Mouse (Mus musculus) G1E (cell line): Measurements from ENCODE around the gene Mnat1. TPM values are rescaled to one million over a fixed set of nuclear protein-coding genes. Genes with fewer than 3 reads are reported as not detected.
"Not testable (repeated sequence)": the region's sequence is repeated elsewhere in the genome, so short reads cannot be mapped to it uniquely, and the experiment has no call there.

Source experiments
- ATAC-seq: 2 replicates; pipeline ENCODE4 v1.8.0; 2016; ENCODE audit warnings: mild to moderate bottlenecking; ENCODE audit not compliant: insufficient number of reproducible peaks, poor library complexity, low FRiP score, severe bottlenecking; ENCODE audit errors: extremely low read depth
- DNase-seq: peaks from one replicate; pipeline ENCODE4 v3.0.0; 2012; ENCODE audit warnings: low spot score
- H3K27me3 ChIP-seq: 2 replicates; pipeline ENCODE4 v1.6.1; 2012; ENCODE audit warnings: mild to moderate bottlenecking, low read length, inconsistent platforms; ENCODE audit not compliant: insufficient read depth
- H3K36me3 ChIP-seq: replicated peaks from 2 replicates; pipeline ENCODE3; 2012; ENCODE audit warnings: mild to moderate bottlenecking, inconsistent platforms
- H3K4me1 ChIP-seq: 2 replicates; pipeline ENCODE4 v1.6.1; 2012; ENCODE audit warnings: low read depth, low read length, inconsistent platforms, mixed read lengths; ENCODE audit not compliant: insufficient read depth
- H3K4me3 ChIP-seq: 2 replicates; pipeline ENCODE4 v1.5.1; 2012; ENCODE audit warnings: low read depth, mild to moderate bottlenecking, inconsistent platforms, low read length, moderate library complexity, mixed read lengths
- H3K9me3 ChIP-seq: replicated peaks from 2 replicates; pipeline ENCODE4 v1.6.1; 2012; ENCODE audit warnings: inconsistent platforms
- CTCF ChIP-seq: IDR thresholded peaks from 2 replicates; pipeline ENCODE4 v1.5.1; 2012; ENCODE audit warnings: low read depth, low read length, inconsistent platforms, mixed read lengths
- GATA1 ChIP-seq: IDR thresholded peaks from 2 replicates; pipeline ENCODE4 v1.6.1; 2012; ENCODE audit warnings: borderline replicate concordance, low read length, inconsistent platforms, mixed read lengths
- GATA2 ChIP-seq: IDR thresholded peaks from 2 replicates; pipeline ENCODE4 v1.6.1; 2012; ENCODE audit warnings: low read depth, low read length, inconsistent platforms, borderline replicate concordance
- POLR2AphosphoS5 ChIP-seq: IDR thresholded peaks from 2 replicates; pipeline ENCODE4 v1.6.1; 2012; ENCODE audit warnings: low read depth, low read length, inconsistent platforms; ENCODE audit not compliant: insufficient replicate concordance
- TAL1 ChIP-seq: conservative IDR thresholded peaks from 2 replicates; pipeline ENCODE4 v1.6.1; 2012; ENCODE audit warnings: low read depth, low read length, inconsistent platforms, mixed read lengths
- polyA plus RNA-seq: library from polyadenylated mRNA; stranded (reverse); fragments of >175 nt; gene quantifications from 2 replicates; pipeline ENCODE4 v1.2.3, GENCODE M21; 2012
- total RNA-seq, 2 experiments: library from RNA; stranded (forward) in 1 of 2; stranded (reverse) in 1 of 2; fragments of 200-1000 nt in 1 of 2; fragments of >200 nt in 1 of 2; fragmentation: Nextera tagmentation in 1 of 2; gene quantifications; 2 replicates each; pipeline ENCODE4 v1.2.3; 2014 to 2017

Mnat1 gene
- total and polyA plus RNA-seq, 3 experiments: 5.1 to 70.7 (median 37.0) TPM

DNA sequence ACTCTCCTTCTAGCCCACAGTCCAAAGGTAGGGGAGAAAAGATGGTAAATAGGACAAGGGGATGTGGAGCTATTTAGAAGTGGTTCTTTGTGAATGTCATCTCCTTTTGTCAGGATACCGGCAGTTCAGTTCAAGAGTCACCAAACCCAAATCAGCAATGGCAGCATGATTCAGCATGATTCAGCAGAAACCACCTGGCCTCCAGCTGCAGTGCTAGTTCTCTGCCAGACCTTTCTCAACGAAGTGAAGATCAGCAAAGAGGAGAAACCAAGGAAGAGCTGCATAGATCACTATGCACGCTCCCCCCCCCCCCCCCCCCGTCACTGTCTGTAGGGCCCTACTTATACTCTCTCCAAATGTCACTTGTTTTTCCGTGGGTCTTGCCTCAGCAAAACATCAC lies 34.6 kb upstream of the Mnat1 start:
- DNase-seq: peak; percentile 50
- H3K4me3 ChIP-seq: no peak overlapping the region; the same call in 1 of the 2 replicates
- peak; percentile 92 for ATAC-seq
- TF ChIP-seq TAL1: no peak
- TF ChIP-seq CTCF: no peak
- no peak for TF ChIP-seq POLR2AphosphoS5
- no peak for TF ChIP-seq GATA1
- no peak for TF ChIP-seq GATA2
- H3K9me3 ChIP-seq: no peaks in the 10 kb centered on the region
- no peaks in the 10 kb centered on the region for H3K36me3 ChIP-seq
- H3K27me3 ChIP-seq: peaks cover 2% of the 10 kb centered on the region; the same call in 1 of the 2 replicates
- H3K4me1 ChIP-seq: peaks cover 14% of the 10 kb centered on the region

DNA sequence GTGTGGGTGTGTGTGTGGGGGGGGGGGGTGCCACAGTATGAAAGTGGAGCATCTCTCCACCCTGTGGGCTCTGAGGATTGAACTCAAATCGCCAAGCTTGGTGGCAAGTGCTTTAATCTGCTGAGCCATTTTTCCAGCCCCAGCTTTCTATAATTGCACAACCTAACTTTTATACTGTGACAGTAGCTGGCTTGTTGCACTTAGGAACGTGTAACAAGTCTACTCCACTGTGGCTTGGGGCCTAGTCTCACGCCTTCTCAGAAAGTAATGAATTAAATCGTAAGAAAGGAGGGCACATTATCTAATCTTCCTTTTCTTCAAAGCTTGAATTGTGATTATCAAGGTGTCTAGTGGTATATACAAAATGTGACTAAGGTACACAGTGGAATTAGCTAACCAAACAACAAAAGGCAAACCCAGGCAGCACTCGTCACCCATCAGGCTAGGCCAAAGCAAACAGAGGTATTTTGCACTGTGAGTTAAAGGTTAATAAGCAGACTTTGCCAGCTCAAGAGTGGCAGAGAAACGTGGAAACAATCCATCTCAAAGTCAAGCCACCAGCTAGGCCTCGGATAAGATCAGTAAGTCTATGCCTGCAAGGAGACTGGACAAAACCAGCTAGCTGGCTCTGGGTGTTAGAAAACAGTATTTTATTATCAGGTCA lies 32.7 kb upstream of the Mnat1 start:
- TF ChIP-seq CTCF (no peak), POLR2AphosphoS5 (no peak), GATA2 (no peak), GATA1 (no peak), TAL1 (no peak)
- H3K9me3 ChIP-seq: no peaks in the 10 kb centered on the region
- no peaks in the 10 kb centered on the region for H3K36me3 ChIP-seq
- ATAC-seq: no peak
- H3K27me3 ChIP-seq: no peaks in the 10 kb centered on the region
- no peak for DNase-seq
- H3K4me1 ChIP-seq: peaks cover 16% of the 10 kb centered on the region
- H3K4me3 ChIP-seq: no peak overlapping the region

GRCm38 (mm10) chr12:73094189-73094588 lies 29.3 kb upstream of the Mnat1 start:
- Histone ChIP-seq H3K27me3 (no peaks in the 10 kb centered on the region), H3K36me3 (no peaks in the 10 kb centered on the region), H3K4me1 (peaks cover 5% of the 10 kb centered on the region; the same call in 1 of the 2 replicates), H3K9me3 (no peaks in the 10 kb centered on the region), H3K4me3 (no peak overlapping the region)
- no peak for DNase-seq
- no peak for TF ChIP-seq GATA1
- TF ChIP-seq GATA2: no peak
- TF ChIP-seq TAL1: no peak
- no peak for TF ChIP-seq POLR2AphosphoS5
- no peak for TF ChIP-seq CTCF
- ATAC-seq: no peak

DNA sequence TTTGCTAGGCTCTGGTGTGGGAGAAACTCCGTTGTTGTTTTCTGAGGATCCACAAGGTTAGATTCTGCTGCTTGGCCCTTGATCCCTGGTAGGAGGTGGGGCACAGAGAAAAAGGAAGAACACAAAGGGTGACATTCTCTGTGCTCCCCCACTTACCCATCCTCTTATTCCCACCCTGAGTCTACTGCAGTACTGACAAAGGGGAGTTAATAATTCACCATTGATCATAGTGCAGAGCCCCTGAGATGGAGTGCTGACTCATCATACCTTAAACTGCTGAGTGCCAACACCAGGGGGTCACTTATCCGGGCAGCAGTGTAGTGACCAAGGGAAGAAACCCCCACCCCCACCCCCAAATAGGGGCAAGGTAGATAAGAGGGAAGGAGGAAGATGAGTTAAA lies 28.9 kb upstream of the Mnat1 start:
- TF ChIP-seq POLR2AphosphoS5 (no peak), TAL1 (no peak), CTCF (no peak), GATA1 (no peak), GATA2 (no peak)
- Histone ChIP-seq H3K4me1 (peaks cover 3% of the 10 kb centered on the region; the same call in 1 of the 2 replicates), H3K4me3 (no peak overlapping the region), H3K27me3 (no peaks in the 10 kb centered on the region), H3K36me3 (no peaks in the 10 kb centered on the region), H3K9me3 (no peaks in the 10 kb centered on the region)
- ATAC-seq (no peak), DNase-seq (no peak)

DNA sequence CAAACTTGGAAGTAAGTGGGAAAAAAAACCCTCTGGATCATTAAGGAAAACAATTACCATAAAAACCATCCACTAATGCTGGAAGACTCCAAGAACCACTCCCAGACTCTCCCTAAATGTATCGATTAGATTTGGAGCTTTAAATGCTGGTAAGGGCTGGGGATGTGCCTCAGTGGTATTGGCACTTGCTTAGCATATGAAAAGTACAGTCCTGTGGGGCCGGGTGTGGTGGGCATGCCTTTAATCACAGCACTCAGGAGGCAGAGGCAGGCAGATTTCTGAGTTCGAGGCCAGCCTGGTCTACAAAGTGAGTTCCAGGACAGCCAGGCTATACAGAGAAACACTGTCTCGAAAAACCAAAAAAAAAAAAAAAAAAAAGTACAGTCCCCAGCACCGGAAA lies 27.3 kb upstream of the Mnat1 start:
- H3K4me3 ChIP-seq, H3K27me3 ChIP-seq, ATAC-seq, H3K9me3 ChIP-seq, H3K4me1 ChIP-seq, H3K36me3 ChIP-seq, DNase-seq: not testable (repeated sequence)

GRCm38 (mm10) chr12:73098593-73098992 lies 24.9 kb upstream of the Mnat1 start:
- no peaks in the 10 kb centered on the region for H3K9me3 ChIP-seq
- DNase-seq: no peak
- H3K36me3 ChIP-seq: peaks cover 7% of the 10 kb centered on the region
- H3K4me3 ChIP-seq: no peak overlapping the region
- peaks cover 3% of the 10 kb centered on the region; the same call in 1 of the 2 replicates for H3K4me1 ChIP-seq
- no peak for TF ChIP-seq GATA2
- no peak for TF ChIP-seq CTCF
- no peak for TF ChIP-seq POLR2AphosphoS5
- TF ChIP-seq GATA1: no peak
- TF ChIP-seq TAL1: no peak
- H3K27me3 ChIP-seq: no peaks in the 10 kb centered on the region
- no peak for ATAC-seq
